Mouse (Mus musculus): ENCODE data around the gene Chaf1b. TPM values are rescaled to one million over a fixed set of nuclear protein-coding genes. Genes with fewer than 3 reads are reported as not detected.

The Chaf1b gene
- total and polyA plus RNA-seq, 2 experiments from 2014 or later: 12.6 to 13.6 TPM

GRCm38 (mm10) chr16:93860686-93861085 is 23.0 kb upstream of the Chaf1b start:
- H3K36me3 ChIP-seq (replicated peaks; ENCODE audit: control insufficient read depth, insufficient read depth, low read length): peaks cover 80% of the 10 kb centered on the region
- H3K27me3 ChIP-seq (ENCODE audit: control insufficient read depth, insufficient read depth, low read length): no peaks in the 10 kb centered on the region
- H3K9me3 ChIP-seq (replicated peaks; ENCODE audit: control insufficient read depth, low read length): no peaks in the 10 kb centered on the region
- DNase-seq (ENCODE audit: low spot score) (no peak), ATAC-seq (ENCODE audit: insufficient read depth, low read depth) (no peak)
- no peak overlapping the region for H3K4me3 ChIP-seq (ENCODE audit: low read depth, low read length)
- no peak overlapping the region for H3K9ac ChIP-seq (replicated peaks; ENCODE audit: low read depth, low read length)
- no peak overlapping the region for H3K4me2 ChIP-seq (ENCODE audit: low read depth, low read length)
- H3K27ac ChIP-seq (ENCODE audit: low read depth): no peak overlapping the region
- no peaks in the 10 kb centered on the region for H3K4me1 ChIP-seq (ENCODE audit: control insufficient read depth, insufficient read depth)
- no peak for TF ChIP-seq CTCF (IDR thresholded peaks at IDR 0.05; ENCODE audit: low read depth)
- no peak for TF ChIP-seq EP300 (IDR thresholded peaks at IDR 0.05; ENCODE audit: low read depth)

GRCm38 (mm10) chr16:93874841-93875240 is 8.9 kb upstream of the Chaf1b start:
- no peak overlapping the region for H3K4me2 ChIP-seq (ENCODE audit: low read depth, low read length)
- no peak for TF ChIP-seq CTCF (IDR thresholded peaks at IDR 0.05; ENCODE audit: low read depth)
- TF ChIP-seq EP300 (IDR thresholded peaks at IDR 0.05; ENCODE audit: low read depth): no peak
- H3K27ac ChIP-seq (ENCODE audit: low read depth): no peak overlapping the region
- WGBS: 85% methylated on average over 13 of the region's 13 CpGs
- H3K4me1 ChIP-seq (ENCODE audit: control insufficient read depth, insufficient read depth): no peaks in the 10 kb centered on the region
- peaks cover 74% of the 10 kb centered on the region for H3K36me3 ChIP-seq (replicated peaks; ENCODE audit: control insufficient read depth, insufficient read depth, low read length)
- no peak for ATAC-seq (ENCODE audit: insufficient read depth, low read depth)
- no peak overlapping the region for H3K4me3 ChIP-seq (ENCODE audit: low read depth, low read length)
- no peaks in the 10 kb centered on the region for H3K9me3 ChIP-seq (replicated peaks; ENCODE audit: control insufficient read depth, low read length)
- H3K9ac ChIP-seq (replicated peaks; ENCODE audit: low read depth, low read length): no peak overlapping the region
- no peaks in the 10 kb centered on the region for H3K27me3 ChIP-seq (ENCODE audit: control insufficient read depth, insufficient read depth, low read length)
- DNase-seq (ENCODE audit: low spot score): no peak

GRCm38 (mm10) chr16:93877612-93878380 is 5.9 kb upstream of the Chaf1b start:
- Histone ChIP-seq H3K9me3 (replicated peaks; ENCODE audit: control insufficient read depth, low read length) (no peaks in the 10 kb centered on the region), H3K27ac (ENCODE audit: low read depth) (no peak overlapping the region), H3K9ac (replicated peaks; ENCODE audit: low read depth, low read length) (no peak overlapping the region), H3K27me3 (ENCODE audit: control insufficient read depth, insufficient read depth, low read length) (no peaks in the 10 kb centered on the region), H3K4me3 (ENCODE audit: low read depth, low read length) (no peak overlapping the region), H3K36me3 (replicated peaks; ENCODE audit: control insufficient read depth, insufficient read depth, low read length) (peaks cover 45% of the 10 kb centered on the region), H3K4me2 (ENCODE audit: low read depth, low read length) (no peak overlapping the region), H3K4me1 (ENCODE audit: control insufficient read depth, insufficient read depth) (no peaks in the 10 kb centered on the region)
- DNase-seq (ENCODE audit: low spot score): no peak
- TF ChIP-seq EP300 (IDR thresholded peaks at IDR 0.05; ENCODE audit: low read depth) (no peak), CTCF (IDR thresholded peaks at IDR 0.05; ENCODE audit: low read depth) (no peak)
- ATAC-seq (ENCODE audit: insufficient read depth, low read depth): no peak
- WGBS: 72% methylated on average over 6 of the region's 6 CpGs

- H3K4me2 ChIP-seq (ENCODE audit: low read depth, low read length): peak overlapping the region; percentile 97
- H3K36me3 ChIP-seq (replicated peaks; ENCODE audit: control insufficient read depth, insufficient read depth, low read length): peaks cover 6% of the 10 kb centered on the region; the same call in 1 of the 2 replicates
- H3K9me3 ChIP-seq (replicated peaks; ENCODE audit: control insufficient read depth, low read length): no peaks in the 10 kb centered on the region
- 0 out of 2 replicates have a peak, but pooled peaks cover 4% of the 10 kb centered on the region for H3K4me1 ChIP-seq (ENCODE audit: control insufficient read depth, insufficient read depth)
- H3K27me3 ChIP-seq (ENCODE audit: control insufficient read depth, insufficient read depth, low read length): no peaks in the 10 kb centered on the region
- TF ChIP-seq CTCF (IDR thresholded peaks at IDR 0.05; ENCODE audit: low read depth): no peak
- no peak for TF ChIP-seq EP300 (IDR thresholded peaks at IDR 0.05; ENCODE audit: low read depth)
- peak; percentile 49 for ATAC-seq (ENCODE audit: insufficient read depth, low read depth)
- no peak overlapping the region for H3K27ac ChIP-seq (ENCODE audit: low read depth)
- peak; percentile 10 for DNase-seq (ENCODE audit: low spot score)
- peak overlapping the region; percentile 60 for H3K9ac ChIP-seq (replicated peaks; ENCODE audit: low read depth, low read length)
- peak overlapping the region; percentile 85 for H3K4me3 ChIP-seq (ENCODE audit: low read depth, low read length)
- under 1% methylated on average over 43 of the region's 43 CpGs for WGBS
These were observed 503 bp downstream of the Chaf1b start for GRCm38 (mm10) chr16:93884086-93884721.

GRCm38 (mm10) chr16:93884722-93885113 is 1.0 kb downstream of the Chaf1b start:
- Histone ChIP-seq H3K27me3 (ENCODE audit: control insufficient read depth, insufficient read depth, low read length) (no peaks in the 10 kb centered on the region), H3K4me3 (ENCODE audit: low read depth, low read length) (peak overlapping the region; percentile 85), H3K9ac (replicated peaks; ENCODE audit: low read depth, low read length) (no peak overlapping the region), H3K27ac (ENCODE audit: low read depth) (no peak overlapping the region), H3K4me1 (ENCODE audit: control insufficient read depth, insufficient read depth) (0 out of 2 replicates have a peak, but pooled peaks cover 4% of the 10 kb centered on the region), H3K4me2 (ENCODE audit: low read depth, low read length) (peak overlapping the region; percentile 97), H3K9me3 (replicated peaks; ENCODE audit: control insufficient read depth, low read length) (no peaks in the 10 kb centered on the region), H3K36me3 (replicated peaks; ENCODE audit: control insufficient read depth, insufficient read depth, low read length) (peaks cover 6% of the 10 kb centered on the region; the same call in 1 of the 2 replicates)
- WGBS: 57% methylated on average over 5 of the region's 5 CpGs
- TF ChIP-seq CTCF (IDR thresholded peaks at IDR 0.05; ENCODE audit: low read depth) (no peak), EP300 (IDR thresholded peaks at IDR 0.05; ENCODE audit: low read depth) (no peak)
- ATAC-seq (ENCODE audit: insufficient read depth, low read depth): no peak
- no peak for DNase-seq (ENCODE audit: low spot score)

Measured in heart, postnatal 0 days (tissue).